Mouse (Mus musculus) bone marrow, adult 2 months (tissue): ENCODE measurements around the gene Rrp9.

Source experiments
- CTCF ChIP-seq: fragments of 200-500 bp; IDR thresholded peaks from 2 replicates; pipeline ENCODE4 v1.5.1; 2011; ENCODE audit warnings: low read length, control low read depth; ENCODE audit not compliant: control insufficient read depth, insufficient read depth
- POLR2A ChIP-seq: fragments of 200-500 bp; IDR thresholded peaks from 2 replicates; pipeline ENCODE4 v1.6.1; 2011; ENCODE audit warnings: low read depth, mild to moderate bottlenecking, control low read depth, low read length, borderline replicate concordance; ENCODE audit not compliant: control insufficient read depth

DNA sequence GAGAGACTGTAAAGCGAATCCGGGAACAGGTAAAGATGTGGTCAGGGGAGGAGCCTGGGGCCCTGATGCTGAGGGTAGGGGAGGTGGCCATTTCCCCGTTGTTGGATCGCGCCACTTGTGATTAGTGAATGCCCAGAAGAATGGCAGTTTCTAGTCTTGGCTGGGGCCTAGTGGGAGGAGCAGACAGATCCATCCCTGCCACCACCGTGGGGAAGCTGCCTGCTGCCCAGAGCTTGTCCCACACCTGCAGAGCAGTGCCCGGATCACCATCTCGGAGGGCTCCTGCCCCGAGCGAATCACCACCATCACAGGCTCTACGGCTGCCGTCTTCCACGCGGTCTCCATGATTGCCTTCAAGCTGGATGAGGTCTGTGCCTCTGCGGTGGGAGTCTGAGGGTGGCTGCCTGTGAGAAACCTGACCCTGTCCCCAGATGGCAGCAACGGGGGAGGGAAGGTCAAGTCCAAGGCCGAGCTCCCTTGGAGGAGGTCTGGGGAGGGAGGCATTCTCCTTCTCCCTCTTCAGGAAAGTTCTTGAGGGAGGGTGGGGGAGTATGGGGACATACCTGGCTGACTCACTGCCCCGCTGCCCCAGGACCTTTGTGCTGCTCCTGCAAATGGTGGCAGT, 15.2 kb upstream of the Rrp9 start:
- TF ChIP-seq CTCF, result no peak
- TF ChIP-seq POLR2A, result no peak
